Mouse (Mus musculus) spleen, adult 2 months (tissue): ENCODE measurements around the gene Klk11. TPM values are rescaled to one million over a fixed set of nuclear protein-coding genes. Genes with fewer than 3 reads are reported as not detected.

Experiments used
- DNase-seq, 2 experiments: peaks; one replicate each; pipeline versions ENCODE4 v3.0.0 to v3.0.0-alpha.2; 2012 to 2021; ENCODE audit warnings: low spot score in 2 of 2, low read depth in 1 of 2
- H3K27ac ChIP-seq: fragments of 200-500 bp; 2 replicates; pipeline ENCODE4 v1.5.1; 2012; ENCODE audit warnings: low read length, inconsistent platforms; ENCODE audit not compliant: insufficient read depth
- H3K27me3 ChIP-seq: fragments of 200-500 bp; 2 replicates; pipeline ENCODE4 v1.6.1; 2012; ENCODE audit warnings: mild to moderate bottlenecking, moderate library complexity, low read length, inconsistent platforms; ENCODE audit not compliant: control insufficient read depth, insufficient read depth
- H3K36me3 ChIP-seq: fragments of 200-500 bp; 2 replicates; pipeline ENCODE4 v1.6.1; 2012; ENCODE audit warnings: mild to moderate bottlenecking, low read length, inconsistent platforms; ENCODE audit not compliant: control insufficient read depth, insufficient read depth
- H3K4me1 ChIP-seq: fragments of 200-500 bp; 2 replicates; pipeline ENCODE4 v1.6.1; 2011; ENCODE audit warnings: inconsistent platforms; ENCODE audit not compliant: control insufficient read depth, insufficient read depth, insufficient read length
- H3K4me3 ChIP-seq: fragments of 200-500 bp; 2 replicates; pipeline ENCODE4 v1.5.1; 2011; ENCODE audit warnings: mild to moderate bottlenecking, inconsistent platforms; ENCODE audit not compliant: insufficient read depth, insufficient read length; ENCODE audit errors: extremely low read depth
- CTCF ChIP-seq: fragments of 200-500 bp; IDR thresholded peaks from 2 replicates; pipeline ENCODE4 v1.5.1; 2011; ENCODE audit warnings: mild to moderate bottlenecking, inconsistent platforms; ENCODE audit not compliant: insufficient read depth, insufficient read length, insufficient replicate concordance; ENCODE audit errors: extremely low read depth
- POLR2A ChIP-seq: fragments of 200-500 bp; IDR thresholded peaks from 2 replicates; pipeline ENCODE4 v1.6.1; 2011; ENCODE audit warnings: low read depth, low read length, inconsistent platforms
- WGBS: fragments of 180-500 bp; shearing (Covaris S2); methylation state at CpG from one replicate; pipeline ENCODE4 v1.1.7; 2018; 5-methylcytosine and 5-hydroxymethylcytosine counted together
- polyA plus RNA-seq: library from polyadenylated mRNA; depleted of rRNA; stranded (reverse); fragments of >200 nt; gene quantifications from 2 replicates; pipeline ENCODE4 v1.2.3, GENCODE M21; 2012

Gene Klk11
- polyA plus RNA-seq, 1 experiment = not detected

- no peak for DNase-seq
- TF ChIP-seq POLR2A (no peak), CTCF (no peak)
- Histone ChIP-seq H3K36me3 (no peaks in the 10 kb centered on the region), H3K4me3 (no peak overlapping the region), H3K4me1 (no peaks in the 10 kb centered on the region; the same call in 1 of the 2 replicates), H3K27ac (no peak overlapping the region), H3K27me3 (no peaks in the 10 kb centered on the region)
- 41% methylated on average over 8 of the region's 8 CpGs for WGBS
Measured at GRCm38 (mm10) chr7:43796355-43796754, 22.0 kb downstream of the Klk11 start.

- DNase-seq = peak in 1 of 2 experiments; percentile 26
Measured at GRCm38 (mm10) chr7:43797333-43797769, 22.9 kb downstream of the Klk11 start, which contains the start of gene Klk8. Gene Klk8, plus strand, starts transcription at chr7:43797577.

GRCm38 (mm10) chr7:43797844-43798462 lies 23.5 kb downstream of the Klk11 start:
- H3K27ac ChIP-seq = no peak overlapping the region
- H3K36me3 ChIP-seq = no peaks in the 10 kb centered on the region
- H3K27me3 ChIP-seq = no peaks in the 10 kb centered on the region
- TF ChIP-seq CTCF (no peak), POLR2A (no peak)
- WGBS = 8% methylated on average over 13 of the region's 13 CpGs
- H3K4me3 ChIP-seq = peak overlapping the region; percentile 59; the same call in 1 of the 2 replicates
- H3K4me1 ChIP-seq = no peaks in the 10 kb centered on the region; the same call in 1 of the 2 replicates
- no peak for DNase-seq

More at GRCm38 (mm10) chr7:43797333-43797769, 22.9 kb downstream of the Klk11 start, which contains the start of gene Klk8:
- no peaks in the 10 kb centered on the region for H3K27me3 ChIP-seq
- no peak within 1 kb of the TSS for H3K27ac ChIP-seq
- peak within 1 kb of the TSS; percentile 59; the same call in 1 of the 2 replicates for H3K4me3 ChIP-seq
- TF ChIP-seq CTCF (no peak), POLR2A (no peak)
- under 1% methylated on average over 28 of the region's 28 CpGs for WGBS
- no peaks in the 10 kb centered on the region for H3K36me3 ChIP-seq
- H3K4me1 ChIP-seq = no peaks in the 10 kb centered on the region; the same call in 1 of the 2 replicates

DNA sequence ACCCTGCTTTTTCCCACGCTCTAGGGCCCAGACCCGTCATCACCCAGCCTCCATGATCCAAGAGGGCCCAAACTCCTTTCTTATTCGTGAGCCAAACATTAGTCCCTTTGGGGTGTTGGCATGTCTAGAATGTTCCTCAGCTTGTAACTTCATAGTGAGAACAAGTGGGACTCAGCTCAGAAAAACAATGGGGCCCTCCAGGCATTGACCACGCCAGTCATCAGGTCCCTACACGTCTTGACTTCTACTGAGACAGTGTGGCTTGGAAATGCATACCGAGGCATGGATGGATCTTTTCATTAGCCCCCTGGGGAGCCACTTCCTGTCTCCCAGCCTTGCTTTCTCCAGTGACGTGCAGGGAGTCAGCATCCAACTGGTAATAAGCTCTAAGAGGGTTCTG lies 25.5 kb downstream of the Klk11 start:
- no peaks in the 10 kb centered on the region; the same call in 1 of the 2 replicates for H3K4me1 ChIP-seq
- TF ChIP-seq CTCF (no peak), POLR2A (no peak)
- no peak overlapping the region for H3K4me3 ChIP-seq
- 79% methylated on average over 7 of the region's 7 CpGs for WGBS
- no peak for DNase-seq
- no peak overlapping the region for H3K27ac ChIP-seq
- no peaks in the 10 kb centered on the region for H3K36me3 ChIP-seq
- H3K27me3 ChIP-seq = no peaks in the 10 kb centered on the region

DNA sequence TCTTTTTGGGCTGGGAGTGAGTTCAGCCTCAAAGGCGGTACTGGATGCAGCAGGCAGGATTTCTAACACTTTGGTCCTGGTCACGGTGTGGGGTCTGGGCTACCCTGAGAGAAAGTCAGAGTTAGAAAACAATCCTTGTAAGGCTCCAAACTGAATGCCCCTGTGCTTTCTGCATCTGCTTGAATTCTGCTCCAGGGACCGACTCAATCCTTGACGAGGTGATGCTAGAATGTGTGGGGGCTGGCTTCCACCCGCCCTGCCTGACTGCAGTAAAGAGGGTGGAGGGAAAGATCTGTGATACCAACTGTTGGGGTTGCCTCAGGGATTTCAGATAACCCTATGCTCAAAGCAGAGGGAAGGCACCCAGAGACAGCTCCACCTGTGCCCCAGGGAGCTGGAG lies 36.6 kb downstream of the Klk11 start, which contains the start of gene Klk7:
TSS of gene Klk7 (plus strand) at position 301 of the 400 bp plus-strand sequence.
- Histone ChIP-seq H3K36me3 (no peaks in the 10 kb centered on the region), H3K27me3 (no peaks in the 10 kb centered on the region), H3K4me1 (no peaks in the 10 kb centered on the region), H3K4me3 (no peak within 1 kb of the TSS), H3K27ac (no peak within 1 kb of the TSS)
- whole genome bisulfite sequencing = 58% methylated on average over 5 of the region's 5 CpGs
- TF ChIP-seq POLR2A (no peak), CTCF (no peak)
- DNase-seq = no peak

GRCm38 (mm10) chr7:43815211-43815610 lies 40.8 kb downstream of the Klk11 start:
- Histone ChIP-seq H3K4me1 (no peaks in the 10 kb centered on the region), H3K27ac (no peak overlapping the region), H3K4me3 (no peak overlapping the region), H3K36me3 (no peaks in the 10 kb centered on the region), H3K27me3 (no peaks in the 10 kb centered on the region)
- WGBS = 86% methylated on average over 7 of the region's 7 CpGs
- DNase-seq = no peak
- no peak for TF ChIP-seq CTCF

- Histone ChIP-seq H3K36me3 (no peaks in the 10 kb centered on the region), H3K27ac (no peak overlapping the region), H3K4me3 (no peak overlapping the region), H3K27me3 (no peaks in the 10 kb centered on the region), H3K4me1 (no peaks in the 10 kb centered on the region)
- TF ChIP-seq CTCF = no peak
- no peak for TF ChIP-seq POLR2A
- DNase-seq = no peak
Measured at GRCm38 (mm10) chr7:43816746-43817145, 42.3 kb downstream of the Klk11 start.
